Mouse (Mus musculus): ENCODE data around the gene Zeb2. TPM values are rescaled to one million over a fixed set of nuclear protein-coding genes. Genes with fewer than 3 reads are reported as not detected.

The Zeb2 gene
- total RNA-seq, 1 experiment from 2014 or later: 71.9 TPM

DNA sequence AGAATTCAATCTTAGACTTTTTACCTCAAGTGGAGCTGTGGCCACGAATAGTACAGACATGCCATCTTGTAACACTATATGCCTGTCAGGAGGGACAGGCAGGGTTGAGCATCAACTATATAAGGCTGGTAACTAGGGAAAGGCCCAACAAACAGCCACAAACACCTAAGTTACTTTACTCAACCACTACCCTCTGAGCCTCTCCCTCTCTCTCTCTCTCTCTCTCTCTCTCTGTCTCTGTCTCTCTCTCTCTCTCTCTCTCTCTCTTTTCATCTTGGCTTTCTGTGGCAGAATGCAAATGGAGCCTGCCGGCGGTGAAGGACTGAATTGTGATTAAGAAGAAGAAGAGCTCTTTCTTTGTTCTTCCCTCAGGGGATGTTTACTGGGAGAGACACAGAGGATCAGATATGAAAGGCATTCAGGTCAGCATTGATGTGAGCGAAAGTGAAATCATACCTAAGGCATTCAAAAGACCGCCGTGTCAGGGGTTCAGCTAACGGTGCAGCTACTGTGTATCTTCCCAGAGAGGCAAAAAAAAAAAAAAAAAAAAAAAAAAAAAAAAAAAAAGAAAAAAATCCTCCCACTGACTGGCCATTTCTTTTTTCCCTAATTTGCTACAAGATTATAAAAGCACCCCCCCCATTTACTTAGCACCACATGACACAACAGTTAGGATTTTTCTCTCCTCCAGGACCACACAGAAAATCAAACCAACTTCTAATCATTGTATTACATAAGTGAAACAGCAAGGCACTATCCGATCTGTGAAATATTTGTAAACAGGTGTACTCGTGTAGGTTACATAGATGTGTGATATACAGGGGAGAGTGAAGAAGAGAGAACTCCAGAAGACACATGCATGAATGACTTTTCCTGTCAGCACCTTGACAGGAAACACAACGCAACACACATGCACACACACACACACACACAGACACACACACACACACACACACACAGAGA lies 13.9 kb downstream of the Zeb2 start:
- ATAC-seq (replicated peaks in 1 of 2; ENCODE audit: insufficient read depth in 1 of 2, low FRiP score in 2 of 2, low TSS enrichment in 1 of 2, low read depth in 1 of 2, poor library complexity in 2 of 2, severe bottlenecking in 2 of 2): no peak

DNA sequence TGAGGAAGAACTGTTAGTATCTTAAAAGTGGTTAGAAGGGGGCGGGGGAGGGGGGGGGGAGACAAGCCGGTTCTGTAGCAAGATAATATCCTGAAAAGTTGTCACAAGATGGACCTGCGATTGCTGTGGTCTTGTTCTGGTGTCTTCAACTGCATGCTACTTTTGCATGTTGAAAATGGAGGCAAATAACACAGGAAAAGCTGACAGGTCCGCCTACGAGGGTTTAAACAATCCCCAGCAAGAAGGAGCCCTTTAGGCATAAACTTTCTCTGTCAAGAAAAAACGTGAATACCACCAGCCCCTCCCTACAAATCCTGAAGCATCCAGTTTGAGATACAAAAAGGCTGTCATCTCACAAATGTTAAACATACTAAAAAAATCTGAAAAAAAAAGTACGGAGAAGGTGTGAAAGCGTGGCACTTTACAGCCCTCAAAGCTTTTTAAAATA lies 15.0 kb downstream of the Zeb2 start:
- no peak for ATAC-seq (replicated peaks in 1 of 2; ENCODE audit: insufficient read depth in 1 of 2, low FRiP score in 2 of 2, low TSS enrichment in 1 of 2, low read depth in 1 of 2, poor library complexity in 2 of 2, severe bottlenecking in 2 of 2)

DNA sequence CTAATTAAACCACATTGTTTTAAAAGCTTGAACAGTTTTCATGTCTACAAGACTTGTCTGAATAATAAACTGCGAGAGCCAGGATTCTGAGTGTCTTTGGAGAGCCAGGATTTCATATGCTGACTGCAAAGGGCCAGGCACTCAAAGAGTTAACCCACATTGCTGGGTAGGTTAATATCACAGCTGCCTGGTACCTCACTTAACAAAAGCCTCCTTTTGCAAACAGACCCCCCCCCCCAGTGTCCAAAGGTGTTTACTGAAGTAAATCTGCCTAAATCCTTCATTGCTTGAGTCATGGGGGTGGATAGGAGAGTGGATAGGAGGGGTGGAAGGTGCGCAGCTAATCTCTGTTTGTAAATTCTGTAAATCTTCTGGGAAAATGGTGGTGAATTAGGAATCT lies 15.6 kb downstream of the Zeb2 start:
- ATAC-seq (replicated peaks in 1 of 2; ENCODE audit: insufficient read depth in 1 of 2, low FRiP score in 2 of 2, low TSS enrichment in 1 of 2, low read depth in 1 of 2, poor library complexity in 2 of 2, severe bottlenecking in 2 of 2): no peak

DNA sequence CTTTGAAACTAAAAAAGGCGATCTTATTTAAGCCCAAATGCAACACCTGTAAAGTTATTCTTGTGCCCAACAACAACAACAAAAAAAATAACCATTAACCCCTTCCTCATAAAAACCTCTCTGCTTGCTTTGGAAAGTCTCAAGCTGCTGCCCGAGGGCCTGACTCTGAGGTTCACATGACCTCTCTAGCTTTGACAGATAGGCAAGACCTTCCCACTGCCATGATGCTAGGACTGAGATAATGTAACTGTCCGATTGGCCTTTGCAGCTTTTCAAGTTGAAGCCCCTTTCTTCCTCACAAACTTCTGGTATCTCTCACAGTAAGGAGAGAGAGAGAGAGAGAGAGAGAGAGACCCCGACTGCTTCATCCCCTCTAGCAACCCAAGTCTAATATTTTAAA lies 16.2 kb downstream of the Zeb2 start:
- ATAC-seq (replicated peaks in 1 of 2; ENCODE audit: insufficient read depth in 1 of 2, low FRiP score in 2 of 2, low TSS enrichment in 1 of 2, low read depth in 1 of 2, poor library complexity in 2 of 2, severe bottlenecking in 2 of 2): no peak

DNA sequence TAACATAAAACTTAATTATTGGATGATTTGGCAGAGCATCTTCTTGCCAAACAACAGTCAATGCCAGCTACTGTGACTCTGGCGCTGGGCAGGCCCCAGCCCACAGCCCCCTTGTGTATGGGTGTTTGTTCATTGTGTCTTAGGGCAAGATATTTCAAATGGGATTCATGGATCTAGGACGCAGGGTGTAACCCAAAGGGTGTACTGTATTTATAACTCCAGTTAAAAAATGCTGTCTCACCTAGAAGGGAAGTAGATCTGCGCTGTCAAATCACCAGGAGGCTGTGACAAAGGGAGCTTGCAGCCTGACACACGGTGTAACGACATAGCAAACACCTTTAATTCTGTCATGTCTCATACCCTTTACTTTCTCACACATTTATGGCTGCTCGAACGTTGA lies 16.6 kb downstream of the Zeb2 start:
- ATAC-seq (replicated peaks in 1 of 2; ENCODE audit: insufficient read depth in 1 of 2, low FRiP score in 2 of 2, low TSS enrichment in 1 of 2, low read depth in 1 of 2, poor library complexity in 2 of 2, severe bottlenecking in 2 of 2): peak; percentile 66 to 74

DNA sequence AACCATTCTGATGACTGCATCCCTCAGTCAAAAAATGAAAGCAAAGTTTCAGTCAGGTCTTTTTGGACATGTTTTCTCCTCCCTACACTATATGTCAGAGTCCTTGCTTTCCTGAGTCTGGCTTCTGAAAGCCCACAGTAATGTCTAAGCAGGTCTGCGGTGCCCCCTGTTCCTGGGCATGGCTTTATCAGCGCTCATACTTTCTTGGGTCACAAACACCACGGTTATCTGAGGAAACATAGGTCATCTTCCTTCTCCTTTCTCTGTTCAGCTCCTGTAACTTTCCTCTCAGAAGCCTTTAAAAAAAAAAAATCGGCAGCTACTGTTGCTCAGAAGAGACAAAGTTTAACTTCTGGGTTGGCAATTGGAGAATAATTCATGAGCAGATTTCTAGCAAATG lies 17.2 kb downstream of the Zeb2 start:
- peak; percentile 66 to 76 for ATAC-seq (replicated peaks in 1 of 2; ENCODE audit: insufficient read depth in 1 of 2, low FRiP score in 2 of 2, low TSS enrichment in 1 of 2, low read depth in 1 of 2, poor library complexity in 2 of 2, severe bottlenecking in 2 of 2)

DNA sequence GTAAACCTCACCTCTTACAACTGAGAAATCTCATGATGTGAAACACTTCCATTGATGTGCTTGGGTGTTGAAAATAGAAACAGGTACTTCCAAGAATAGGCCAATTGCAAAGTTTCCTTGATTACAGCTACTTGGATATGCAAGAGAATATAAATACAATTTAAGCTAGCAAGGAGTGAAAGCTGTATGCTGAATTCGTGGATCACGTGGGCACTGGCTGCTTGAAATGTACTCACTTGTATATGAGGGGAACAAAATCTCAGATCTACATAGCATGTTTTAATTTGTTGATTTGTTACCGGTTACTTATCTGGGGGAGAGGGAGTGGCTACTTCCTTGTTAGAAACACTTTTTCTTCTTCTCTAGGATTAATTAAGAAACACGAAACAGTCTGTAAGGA lies 18.1 kb downstream of the Zeb2 start:
- ATAC-seq (replicated peaks in 1 of 2; ENCODE audit: insufficient read depth in 1 of 2, low FRiP score in 2 of 2, low TSS enrichment in 1 of 2, low read depth in 1 of 2, poor library complexity in 2 of 2, severe bottlenecking in 2 of 2): no peak

DNA sequence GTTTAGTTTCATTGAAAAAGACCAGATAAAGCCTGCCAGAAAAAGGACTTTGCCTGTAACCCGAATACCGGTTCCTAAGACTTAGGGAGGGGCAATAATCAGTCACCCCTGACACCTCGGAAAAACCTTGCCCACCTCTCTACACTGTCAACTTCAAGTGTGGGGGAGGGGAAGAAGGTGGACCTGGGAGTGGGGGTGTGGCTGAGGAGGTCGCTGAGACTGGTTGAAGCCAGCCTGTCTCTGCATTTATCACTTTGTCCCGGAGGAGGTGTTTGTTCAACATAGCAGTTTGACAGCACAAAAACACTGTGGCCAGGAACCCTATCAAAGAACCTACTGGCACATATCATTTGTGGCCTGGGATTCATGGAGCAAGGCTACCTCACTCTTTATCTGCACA lies 19.2 kb downstream of the Zeb2 start:
- ATAC-seq (replicated peaks in 1 of 2; ENCODE audit: insufficient read depth in 1 of 2, low FRiP score in 2 of 2, low TSS enrichment in 1 of 2, low read depth in 1 of 2, poor library complexity in 2 of 2, severe bottlenecking in 2 of 2): no peak

DNA sequence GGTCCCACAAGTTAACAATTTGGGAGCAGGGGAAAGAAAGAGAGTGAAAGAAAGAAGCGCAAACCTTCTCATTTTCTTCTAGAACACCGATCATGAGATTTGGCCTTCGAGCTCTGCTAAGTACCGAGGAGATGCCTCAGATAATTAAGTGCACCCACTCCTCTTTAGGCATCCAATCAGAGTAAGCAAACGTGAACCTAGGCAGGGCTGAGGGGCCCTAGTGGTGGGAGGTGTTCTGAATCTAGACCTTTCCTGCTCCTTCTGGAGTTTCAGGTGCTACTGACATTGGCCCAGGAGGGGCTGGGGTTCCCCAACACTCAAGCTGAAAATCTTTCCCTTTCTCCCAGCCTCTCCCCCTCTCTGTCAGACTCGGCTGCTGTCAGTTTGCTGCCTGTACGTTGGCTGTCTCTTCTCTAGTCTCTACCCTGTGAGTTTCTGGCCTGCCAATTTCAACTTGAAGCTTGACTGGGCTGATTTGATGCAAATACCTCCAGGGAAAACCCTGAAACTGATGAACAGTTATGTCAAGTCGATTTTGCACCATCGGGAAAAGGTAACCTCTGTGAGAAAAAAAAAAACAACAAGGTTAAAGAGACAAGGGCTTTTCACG lies 20.5 kb downstream of the Zeb2 start:
- ATAC-seq (replicated peaks in 1 of 2; ENCODE audit: insufficient read depth in 1 of 2, low FRiP score in 2 of 2, low TSS enrichment in 1 of 2, low read depth in 1 of 2, poor library complexity in 2 of 2, severe bottlenecking in 2 of 2): no peak

DNA sequence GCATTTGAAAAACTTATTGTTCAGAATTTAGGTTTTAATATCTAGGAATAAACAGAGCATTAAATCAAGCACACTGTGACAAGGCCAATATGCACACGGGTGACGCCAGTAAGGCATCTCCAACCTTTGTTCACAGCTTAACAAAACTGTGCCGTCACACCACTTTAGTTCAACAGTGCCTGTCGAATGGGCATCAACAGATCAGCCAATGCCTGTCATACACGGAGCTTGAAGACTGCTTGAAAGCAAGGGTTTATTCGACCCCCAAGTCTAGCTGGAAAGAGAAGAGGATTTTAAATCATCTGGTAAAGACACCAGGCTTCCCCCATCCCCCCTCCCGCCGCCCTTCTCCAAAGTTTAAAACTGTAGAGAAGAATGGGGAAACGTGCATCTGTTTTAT lies 21.4 kb downstream of the Zeb2 start:
- ATAC-seq (replicated peaks in 1 of 2; ENCODE audit: insufficient read depth in 1 of 2, low FRiP score in 2 of 2, low TSS enrichment in 1 of 2, low read depth in 1 of 2, poor library complexity in 2 of 2, severe bottlenecking in 2 of 2): no peak

DNA sequence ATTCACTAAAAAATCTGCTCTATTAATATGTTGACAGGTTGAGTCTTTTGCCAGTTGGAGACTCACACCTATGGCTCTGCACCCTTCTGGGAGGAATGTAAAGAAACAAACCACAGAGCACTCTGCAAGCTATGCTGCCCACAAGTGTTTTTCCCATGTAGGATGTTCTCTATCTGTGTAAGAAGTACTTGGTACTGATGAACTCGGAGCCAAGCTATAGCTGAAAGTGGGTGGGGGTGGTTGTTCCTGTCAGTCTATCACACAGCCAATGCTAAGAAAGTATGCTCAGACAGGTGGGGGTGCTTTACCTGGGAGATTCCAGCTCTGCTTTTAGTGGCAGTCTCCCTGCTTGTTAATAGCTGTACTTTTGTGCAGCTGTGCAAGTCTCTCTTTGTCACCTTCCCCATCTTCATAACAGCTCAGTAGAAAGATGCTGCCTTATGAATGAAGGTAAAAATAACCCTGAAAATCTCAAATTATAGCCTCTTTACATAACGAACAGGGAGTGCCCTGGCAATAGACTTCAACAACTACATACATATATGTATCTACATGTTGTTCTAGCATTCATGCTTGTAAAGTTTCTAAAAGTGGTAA lies 22.7 kb downstream of the Zeb2 start:
- no peak for ATAC-seq (replicated peaks in 1 of 2; ENCODE audit: insufficient read depth in 1 of 2, low FRiP score in 2 of 2, low TSS enrichment in 1 of 2, low read depth in 1 of 2, poor library complexity in 2 of 2, severe bottlenecking in 2 of 2)

DNA sequence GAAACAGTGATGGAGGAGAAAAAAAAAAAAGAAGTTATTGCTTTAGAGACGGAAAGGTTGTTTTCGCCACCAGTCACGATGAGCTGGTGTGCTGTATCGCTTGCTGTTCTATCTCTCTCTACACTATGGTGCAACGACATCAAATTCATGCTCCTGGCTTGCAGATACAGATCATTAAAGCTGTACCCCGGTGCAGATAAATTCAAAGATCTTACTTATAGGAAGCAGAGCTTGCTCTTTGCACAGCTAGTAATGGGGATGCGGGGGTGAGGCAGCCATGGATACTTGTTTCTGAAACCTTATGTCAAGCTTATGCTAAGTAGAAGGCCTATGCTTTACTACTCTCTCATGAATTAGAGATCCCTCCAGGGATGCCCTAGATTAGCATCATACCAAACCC lies 23.7 kb downstream of the Zeb2 start:
- ATAC-seq (replicated peaks in 1 of 2; ENCODE audit: insufficient read depth in 1 of 2, low FRiP score in 2 of 2, low TSS enrichment in 1 of 2, low read depth in 1 of 2, poor library complexity in 2 of 2, severe bottlenecking in 2 of 2): no peak

DNA sequence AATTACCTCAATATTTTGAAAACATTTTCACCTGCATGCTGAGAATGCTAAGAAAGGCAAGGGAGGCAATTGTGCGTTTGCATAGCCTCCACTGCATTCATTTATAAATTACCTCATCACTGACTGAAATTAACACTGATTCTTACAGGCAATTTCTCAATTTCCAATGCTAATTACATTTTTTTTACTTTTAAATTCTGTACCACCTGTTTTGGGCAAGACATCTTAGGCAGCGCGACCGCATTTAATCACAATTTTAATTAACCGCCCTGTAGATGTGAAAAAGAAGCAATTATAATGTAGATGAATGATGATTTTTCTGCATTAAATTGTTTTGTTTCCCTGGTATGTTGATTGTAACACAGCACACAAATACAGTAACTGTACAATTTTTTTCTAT lies 24.5 kb downstream of the Zeb2 start:
- ATAC-seq (replicated peaks in 1 of 2; ENCODE audit: insufficient read depth in 1 of 2, low FRiP score in 2 of 2, low TSS enrichment in 1 of 2, low read depth in 1 of 2, poor library complexity in 2 of 2, severe bottlenecking in 2 of 2): no peak

DNA sequence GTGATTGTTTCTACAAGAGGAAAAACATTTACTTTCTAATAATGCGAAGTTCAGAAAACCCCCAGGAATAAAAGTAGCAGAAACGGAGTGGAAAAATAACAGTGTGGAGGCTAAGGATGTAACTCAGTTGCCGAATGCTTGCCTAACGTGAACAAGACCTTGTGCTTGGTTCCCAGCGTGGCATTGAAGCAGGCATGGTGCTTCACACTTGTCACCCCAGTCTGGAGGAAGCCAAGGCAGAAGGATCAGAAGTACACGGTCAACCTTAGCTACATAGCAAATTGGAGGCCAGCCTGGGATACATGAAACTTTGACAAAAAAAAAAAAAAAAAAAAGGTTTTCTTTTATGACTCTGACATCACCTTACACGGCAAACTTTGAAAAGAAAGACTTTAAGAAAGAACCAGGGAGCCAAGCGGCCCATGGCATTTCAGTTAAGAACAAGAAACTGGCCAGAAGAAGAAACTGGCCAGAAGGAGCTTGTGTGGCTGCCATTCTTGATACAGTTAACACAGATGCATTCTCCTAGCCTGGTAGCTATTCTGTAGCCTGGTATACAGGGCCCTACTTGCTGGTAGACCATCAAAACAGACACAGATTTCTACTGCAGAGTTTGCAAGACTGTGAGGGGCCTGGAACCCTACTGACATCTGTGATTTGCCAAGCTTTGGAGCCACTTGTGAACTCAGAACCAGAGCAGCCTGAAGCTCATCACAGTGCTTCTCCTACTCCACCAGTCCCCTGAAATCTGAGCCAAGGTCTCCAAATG lies 26.5 kb downstream of the Zeb2 start:
- ATAC-seq (replicated peaks in 1 of 2; ENCODE audit: insufficient read depth in 1 of 2, low FRiP score in 2 of 2, low TSS enrichment in 1 of 2, low read depth in 1 of 2, poor library complexity in 2 of 2, severe bottlenecking in 2 of 2): no peak

DNA sequence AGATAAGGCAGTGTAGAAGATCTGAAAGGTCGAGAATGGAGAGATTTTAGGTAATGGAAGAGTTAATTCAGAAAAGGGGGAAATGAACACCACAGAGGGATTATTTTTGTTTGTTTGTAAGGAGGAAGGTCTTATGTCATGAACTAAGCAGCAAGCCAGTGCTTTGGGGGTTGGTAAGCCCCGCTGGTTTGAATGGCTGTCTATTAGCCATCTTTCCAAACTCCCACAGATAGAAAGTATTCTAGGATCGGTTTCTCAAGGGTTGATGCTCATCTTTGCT lies 28.0 kb downstream of the Zeb2 start:
- ATAC-seq (replicated peaks in 1 of 2; ENCODE audit: insufficient read depth in 1 of 2, low FRiP score in 2 of 2, low TSS enrichment in 1 of 2, low read depth in 1 of 2, poor library complexity in 2 of 2, severe bottlenecking in 2 of 2): no peak

DNA sequence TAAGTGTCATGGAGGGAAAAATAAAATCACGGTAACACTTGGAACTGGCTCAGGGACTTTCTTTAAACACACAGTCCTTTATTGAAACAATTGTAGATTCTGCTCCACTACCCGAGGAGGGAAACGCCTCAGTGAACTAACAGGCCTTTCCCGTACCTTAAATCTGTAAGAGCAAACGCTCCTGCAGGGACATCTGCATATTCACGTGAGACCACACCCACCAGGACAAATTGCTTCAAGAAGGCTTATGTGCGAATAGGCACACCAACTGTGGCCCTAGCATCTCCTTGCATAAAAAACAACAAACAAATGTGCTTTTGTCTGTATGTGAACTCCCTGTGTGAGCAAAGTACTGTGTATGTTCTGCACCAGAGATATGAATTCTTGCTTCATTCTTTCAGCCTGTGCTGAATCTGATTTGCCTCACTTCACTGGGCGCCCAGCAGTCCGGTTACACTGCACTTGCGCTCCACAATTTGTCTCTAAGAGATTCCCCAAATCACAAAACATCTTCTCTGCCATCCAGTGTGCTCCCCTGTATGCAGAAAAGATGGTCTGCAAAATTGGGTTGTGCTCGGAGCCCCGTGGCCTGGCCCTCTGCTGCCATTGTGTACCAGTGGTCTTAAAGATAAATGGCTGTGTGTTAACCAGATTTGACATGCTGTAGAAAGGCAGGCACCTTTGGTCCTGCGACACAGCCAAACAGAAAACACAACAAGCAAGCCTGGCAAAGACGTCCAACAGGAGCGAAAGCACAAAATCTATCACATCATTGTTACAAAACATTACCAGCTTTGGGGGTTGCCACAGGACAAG lies 28.6 kb downstream of the Zeb2 start:
- ATAC-seq (replicated peaks in 1 of 2; ENCODE audit: insufficient read depth in 1 of 2, low FRiP score in 2 of 2, low TSS enrichment in 1 of 2, low read depth in 1 of 2, poor library complexity in 2 of 2, severe bottlenecking in 2 of 2): no peak

DNA sequence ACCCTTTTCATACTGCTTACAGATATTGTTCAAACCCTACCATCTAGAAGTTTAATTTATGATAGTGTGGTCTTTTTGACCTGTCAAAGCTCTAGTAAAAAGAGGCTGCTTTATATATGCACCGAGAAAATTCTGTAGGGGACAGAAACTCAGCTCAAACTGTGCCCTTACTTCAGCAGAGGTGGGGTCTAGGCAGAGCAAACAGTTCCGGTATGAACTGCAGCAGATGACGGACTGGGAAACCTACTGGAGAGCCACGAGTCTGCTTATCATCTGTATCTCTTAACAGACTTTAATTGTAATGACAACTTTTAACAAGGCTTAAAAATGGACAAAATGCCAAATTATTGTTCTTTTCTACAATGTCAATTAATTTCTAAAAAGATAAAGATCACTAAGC lies 30.0 kb downstream of the Zeb2 start:
- no peak for ATAC-seq (replicated peaks in 1 of 2; ENCODE audit: insufficient read depth in 1 of 2, low FRiP score in 2 of 2, low TSS enrichment in 1 of 2, low read depth in 1 of 2, poor library complexity in 2 of 2, severe bottlenecking in 2 of 2)

Data from hematopoietic stem cell, adult 5-6 weeks (primary cell).